Mouse (Mus musculus): ENCODE measurements around the gene Tenm4. TPM values are rescaled to one million over a fixed set of nuclear protein-coding genes. Genes with fewer than 3 reads are reported as not detected.

Gene Tenm4
- polyA plus RNA-seq, 1 experiment from 2014 or later, result 9.1 TPM

- H3K27ac ChIP-seq (ENCODE audit: low read length), result no peak overlapping the region
Measured at GRCm38 (mm10) chr7:96228562-96229268, 57.7 kb downstream of the Tenm4 start.

DNA sequence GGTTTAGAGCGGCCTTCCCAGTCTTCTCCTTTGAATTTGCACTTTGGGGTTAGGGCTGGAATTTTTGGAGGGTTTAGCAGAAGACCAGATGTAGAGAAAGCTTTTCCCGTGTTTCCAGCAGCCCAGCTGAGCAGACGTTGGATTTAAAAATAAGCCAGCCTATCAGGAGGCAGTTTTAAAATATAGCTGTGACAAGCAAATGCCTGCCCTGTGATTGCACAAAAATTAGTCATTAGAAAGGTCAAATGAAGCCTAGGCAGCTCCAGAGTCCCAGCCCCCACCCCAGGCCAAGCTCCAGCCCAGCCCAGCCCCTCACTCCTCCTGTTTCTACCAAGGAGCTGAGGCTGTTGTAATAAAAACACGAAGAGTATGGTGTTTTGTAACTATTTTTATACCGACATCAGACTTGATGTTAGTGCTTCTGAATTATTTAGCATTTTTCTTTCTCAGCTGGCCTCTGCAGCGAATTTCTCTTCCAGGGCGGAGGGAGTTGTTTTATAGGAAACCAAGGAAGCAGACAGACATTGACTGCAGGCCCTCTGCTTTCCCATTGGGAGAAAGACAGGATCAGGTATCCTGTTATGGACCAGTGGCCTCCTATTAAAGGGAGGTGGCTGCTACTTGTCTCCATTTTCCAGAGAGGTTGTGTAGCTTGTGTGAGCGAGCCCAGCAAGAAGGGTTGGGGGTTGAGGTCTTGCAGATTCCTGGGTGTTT is 59.1 kb downstream of the Tenm4 start:
- WGBS, result 65% methylated on average over 8 of the region's 8 CpGs
- no peak for ATAC-seq (replicated peaks; ENCODE audit: extremely low read depth, insufficient read depth, low FRiP score)
- H3K27ac ChIP-seq (ENCODE audit: low read length), result no peak overlapping the region

More at GRCm38 (mm10) chr7:96228562-96229268, 57.7 kb downstream of the Tenm4 start:
- no peak for ATAC-seq (replicated peaks; ENCODE audit: extremely low read depth, insufficient read depth, low FRiP score)
- H3K27me3 ChIP-seq (ENCODE audit: control insufficient read depth, insufficient read depth, low read length), result no peaks in the 10 kb centered on the region
- no peaks in the 10 kb centered on the region for H3K36me3 ChIP-seq (ENCODE audit: control insufficient read depth, insufficient read depth)
- no peak overlapping the region for H3K4me2 ChIP-seq (ENCODE audit: low read depth, low read length)
- no peak overlapping the region for H3K9ac ChIP-seq (ENCODE audit: low read length)
- H3K9me3 ChIP-seq (replicated peaks; ENCODE audit: control insufficient read depth, low read length), result no peaks in the 10 kb centered on the region
- H3K4me3 ChIP-seq (ENCODE audit: low read length), result no peak overlapping the region
- 82% methylated on average over 6 of the region's 6 CpGs for WGBS
- peaks cover 18% of the 10 kb centered on the region for H3K4me1 ChIP-seq (ENCODE audit: control insufficient read depth, insufficient read depth, low read length)

GRCm38 (mm10) chr7:96230720-96231241 is 59.7 kb downstream of the Tenm4 start:
- no peak overlapping the region for H3K27ac ChIP-seq (ENCODE audit: low read length)
- ATAC-seq (replicated peaks; ENCODE audit: extremely low read depth, insufficient read depth, low FRiP score), result peak; percentile 62
- H3K36me3 ChIP-seq (ENCODE audit: control insufficient read depth, insufficient read depth), result no peaks in the 10 kb centered on the region
- H3K4me2 ChIP-seq (ENCODE audit: low read depth, low read length), result no peak overlapping the region; the same call in 1 of the 2 replicates
- no peaks in the 10 kb centered on the region for H3K9me3 ChIP-seq (replicated peaks; ENCODE audit: control insufficient read depth, low read length)
- WGBS, result 31% methylated on average over 9 of the region's 9 CpGs
- no peaks in the 10 kb centered on the region for H3K27me3 ChIP-seq (ENCODE audit: control insufficient read depth, insufficient read depth, low read length)
- H3K4me1 ChIP-seq (ENCODE audit: control insufficient read depth, insufficient read depth, low read length), result peaks cover 18% of the 10 kb centered on the region
- H3K9ac ChIP-seq (ENCODE audit: low read length), result no peak overlapping the region
- no peak overlapping the region for H3K4me3 ChIP-seq (ENCODE audit: low read length)

More for the DNA sequence above, 59.1 kb downstream of the Tenm4 start:
- H3K27me3 ChIP-seq (ENCODE audit: control insufficient read depth, insufficient read depth, low read length), result no peaks in the 10 kb centered on the region
- H3K4me3 ChIP-seq (ENCODE audit: low read length), result no peak overlapping the region
- H3K36me3 ChIP-seq (ENCODE audit: control insufficient read depth, insufficient read depth), result no peaks in the 10 kb centered on the region
- H3K4me1 ChIP-seq (ENCODE audit: control insufficient read depth, insufficient read depth, low read length), result peaks cover 18% of the 10 kb centered on the region
- no peak overlapping the region for H3K4me2 ChIP-seq (ENCODE audit: low read depth, low read length)
- H3K9ac ChIP-seq (ENCODE audit: low read length), result no peak overlapping the region
- no peaks in the 10 kb centered on the region for H3K9me3 ChIP-seq (replicated peaks; ENCODE audit: control insufficient read depth, low read length)

DNA sequence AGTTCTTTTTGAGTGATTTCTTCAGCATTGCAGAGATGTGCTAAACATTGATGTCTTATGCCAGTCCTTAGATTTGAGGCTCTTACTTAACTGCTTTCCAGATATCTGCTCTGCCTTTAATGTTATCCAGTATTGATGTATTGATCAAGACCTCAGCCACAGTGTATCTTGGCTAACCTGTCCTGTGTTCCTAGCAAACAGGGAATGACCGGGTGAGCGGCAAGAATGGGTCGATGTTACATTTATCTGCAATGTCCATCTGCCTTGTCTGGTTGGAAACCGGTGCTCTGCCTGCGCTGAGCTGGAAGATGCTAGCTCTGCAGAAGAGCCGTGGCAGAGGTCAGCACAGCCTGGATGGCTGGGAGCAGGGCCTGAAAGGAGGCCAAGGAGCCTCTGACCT is 64.8 kb downstream of the Tenm4 start:
- H3K9ac ChIP-seq (ENCODE audit: low read length), result no peak overlapping the region
- H3K4me3 ChIP-seq (ENCODE audit: low read length), result no peak overlapping the region
- no peaks in the 10 kb centered on the region for H3K27me3 ChIP-seq (ENCODE audit: control insufficient read depth, insufficient read depth, low read length)
- ATAC-seq (replicated peaks; ENCODE audit: extremely low read depth, insufficient read depth, low FRiP score), result no peak
- H3K4me1 ChIP-seq (ENCODE audit: control insufficient read depth, insufficient read depth, low read length), result peaks cover 5% of the 10 kb centered on the region
- H3K4me2 ChIP-seq (ENCODE audit: low read depth, low read length), result no peak overlapping the region
- no peaks in the 10 kb centered on the region for H3K9me3 ChIP-seq (replicated peaks; ENCODE audit: control insufficient read depth, low read length)
- H3K27ac ChIP-seq (ENCODE audit: low read length), result no peak overlapping the region
- no peaks in the 10 kb centered on the region for H3K36me3 ChIP-seq (ENCODE audit: control insufficient read depth, insufficient read depth)
- WGBS, result 81% methylated on average over 6 of the region's 6 CpGs

DNA sequence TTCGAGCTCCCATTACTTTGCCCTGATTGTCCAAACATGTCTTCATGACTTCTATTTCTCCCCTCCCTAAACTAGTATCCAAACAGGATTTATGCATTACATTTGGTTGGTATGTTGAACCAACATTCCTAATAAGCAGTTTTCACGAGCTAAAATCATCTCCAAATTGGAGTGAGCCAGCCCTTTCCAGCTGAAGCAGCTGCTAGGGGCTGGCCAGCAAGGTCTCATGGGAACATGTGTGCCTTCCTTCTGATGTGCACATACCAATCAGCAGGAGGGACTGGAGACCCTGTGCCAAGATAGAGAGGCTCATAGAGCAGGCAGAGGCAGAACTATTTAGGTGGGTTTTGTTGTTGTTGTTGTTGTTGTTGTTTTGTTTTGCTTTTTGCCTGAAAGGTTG is 69.6 kb downstream of the Tenm4 start:
- H3K27me3 ChIP-seq (ENCODE audit: control insufficient read depth, insufficient read depth, low read length), result no peaks in the 10 kb centered on the region
- peaks cover 6% of the 10 kb centered on the region; the same call in 1 of the 2 replicates for H3K4me1 ChIP-seq (ENCODE audit: control insufficient read depth, insufficient read depth, low read length)
- H3K9ac ChIP-seq (ENCODE audit: low read length), result no peak overlapping the region
- H3K4me2 ChIP-seq (ENCODE audit: low read depth, low read length), result no peak overlapping the region
- H3K4me3 ChIP-seq (ENCODE audit: low read length), result no peak overlapping the region
- no peak for ATAC-seq (replicated peaks; ENCODE audit: extremely low read depth, insufficient read depth, low FRiP score)
- no peaks in the 10 kb centered on the region for H3K9me3 ChIP-seq (replicated peaks; ENCODE audit: control insufficient read depth, low read length)
- 59% methylated on average over 2 of the region's 2 CpGs for WGBS
- no peak overlapping the region for H3K27ac ChIP-seq (ENCODE audit: low read length)
- no peaks in the 10 kb centered on the region for H3K36me3 ChIP-seq (ENCODE audit: control insufficient read depth, insufficient read depth)

DNA sequence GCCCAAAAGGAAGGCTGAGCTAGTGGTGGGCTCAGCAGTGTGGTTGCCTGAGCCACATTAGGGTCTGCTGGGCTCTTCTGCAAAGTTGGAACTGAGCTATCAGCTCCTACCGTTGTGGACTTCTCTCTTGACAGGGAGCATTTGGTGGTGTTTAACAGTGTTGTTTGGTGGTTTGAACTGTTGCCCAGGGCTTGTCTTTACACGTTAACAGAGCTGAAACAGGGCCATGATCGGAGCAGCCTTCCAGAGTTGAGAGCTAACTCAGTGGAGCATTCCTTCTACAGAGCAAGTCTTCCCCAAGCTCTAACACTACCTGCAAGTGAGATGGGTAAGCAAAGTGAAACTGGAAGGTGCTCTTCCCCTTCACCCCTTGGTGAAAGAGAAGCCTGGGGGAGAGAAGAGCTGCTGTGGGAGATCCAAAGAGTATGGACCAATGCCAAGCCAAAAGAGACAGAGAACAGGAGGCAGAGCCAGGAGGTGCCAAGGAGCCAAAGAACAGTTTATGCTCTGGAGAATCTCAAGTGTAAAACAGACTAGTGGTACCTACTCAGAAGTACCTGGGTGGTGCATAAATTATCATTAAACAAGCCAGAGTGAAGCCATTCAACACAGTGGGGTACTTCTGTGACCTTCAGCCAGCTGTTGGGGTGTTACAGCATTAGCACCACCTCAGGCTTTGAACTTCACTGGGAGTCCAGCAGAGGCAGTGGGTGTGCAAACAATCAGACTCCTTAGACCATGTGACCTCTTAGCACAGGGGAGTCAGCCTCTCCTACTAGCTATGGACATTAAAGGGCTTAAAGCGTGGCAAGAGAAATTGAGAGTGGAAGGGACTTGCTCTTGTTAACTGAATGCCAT is 71.5 kb downstream of the Tenm4 start:
- WGBS, result 67% methylated on average over 4 of the region's 4 CpGs
- H3K9me3 ChIP-seq (replicated peaks; ENCODE audit: control insufficient read depth, low read length), result no peaks in the 10 kb centered on the region
- H3K27ac ChIP-seq (ENCODE audit: low read length), result no peak overlapping the region
- H3K4me2 ChIP-seq (ENCODE audit: low read depth, low read length), result no peak overlapping the region
- no peak overlapping the region for H3K4me3 ChIP-seq (ENCODE audit: low read length)
- no peak overlapping the region for H3K9ac ChIP-seq (ENCODE audit: low read length)
- no peak for ATAC-seq (replicated peaks; ENCODE audit: extremely low read depth, insufficient read depth, low FRiP score)
- H3K27me3 ChIP-seq (ENCODE audit: control insufficient read depth, insufficient read depth, low read length), result no peaks in the 10 kb centered on the region
- peaks cover 6% of the 10 kb centered on the region; the same call in 1 of the 2 replicates for H3K4me1 ChIP-seq (ENCODE audit: control insufficient read depth, insufficient read depth, low read length)
- H3K36me3 ChIP-seq (ENCODE audit: control insufficient read depth, insufficient read depth), result no peaks in the 10 kb centered on the region

GRCm38 (mm10) chr7:96244796-96245195 is 73.8 kb downstream of the Tenm4 start:
- H3K27ac ChIP-seq (ENCODE audit: low read length), result no peak overlapping the region
- 55% methylated on average over 1 of the region's 1 CpGs for WGBS
- ATAC-seq (replicated peaks; ENCODE audit: extremely low read depth, insufficient read depth, low FRiP score), result no peak
- H3K4me3 ChIP-seq (ENCODE audit: low read length), result no peak overlapping the region
- H3K36me3 ChIP-seq (ENCODE audit: control insufficient read depth, insufficient read depth), result no peaks in the 10 kb centered on the region
- H3K27me3 ChIP-seq (ENCODE audit: control insufficient read depth, insufficient read depth, low read length), result no peaks in the 10 kb centered on the region
- no peaks in the 10 kb centered on the region for H3K9me3 ChIP-seq (replicated peaks; ENCODE audit: control insufficient read depth, low read length)
- H3K4me2 ChIP-seq (ENCODE audit: low read depth, low read length), result no peak overlapping the region
- peaks cover 6% of the 10 kb centered on the region; the same call in 1 of the 2 replicates for H3K4me1 ChIP-seq (ENCODE audit: control insufficient read depth, insufficient read depth, low read length)
- H3K9ac ChIP-seq (ENCODE audit: low read length), result no peak overlapping the region

GRCm38 (mm10) chr7:96259630-96260029 is 88.6 kb downstream of the Tenm4 start:
- no peaks in the 10 kb centered on the region for H3K9me3 ChIP-seq (replicated peaks; ENCODE audit: control insufficient read depth, low read length)
- no peak overlapping the region for H3K27ac ChIP-seq (ENCODE audit: low read length)
- H3K36me3 ChIP-seq (ENCODE audit: control insufficient read depth, insufficient read depth), result no peaks in the 10 kb centered on the region
- ATAC-seq (replicated peaks; ENCODE audit: extremely low read depth, insufficient read depth, low FRiP score), result no peak
- WGBS, result 72% methylated on average over 6 of the region's 6 CpGs
- H3K27me3 ChIP-seq (ENCODE audit: control insufficient read depth, insufficient read depth, low read length), result no peaks in the 10 kb centered on the region
- H3K4me3 ChIP-seq (ENCODE audit: low read length), result no peak overlapping the region
- H3K4me1 ChIP-seq (ENCODE audit: control insufficient read depth, insufficient read depth, low read length), result no peaks in the 10 kb centered on the region
- no peak overlapping the region for H3K4me2 ChIP-seq (ENCODE audit: low read depth, low read length)
- no peak overlapping the region for H3K9ac ChIP-seq (ENCODE audit: low read length)
